Mouse (Mus musculus) T-helper 2 cell (primary cell): ENCODE results near the gene Fmnl1.

ENCODE experiments used
- in situ Hi-C: fragments of 300-600 bp; cut with MboI, MseI; formaldehyde crosslinking; loops from one replicate; pipeline ENCODE4 v1.15.1; 2025; ENCODE audit warnings: high pct_unique_total_duplicates

Fmnl1 gene

GRCm38 (mm10) chr11:103170494-103171285 is at the start of gene Fmnl1:
Fmnl1 (plus strand) TSS chr11:103171107.
- in situ Hi-C loops: loop anchor here (5.0 kb wide), 1 partner anchor 157 kb away; no protein-coding TSS in a partner anchor

- in situ Hi-C loops: no loop called here
Measured at GRCm38 (mm10) chr11:103131701-103132575, 39.0 kb upstream of the Fmnl1 start, which contains the start of gene Hexim2. Hexim2 (plus strand) TSS chr11:103132429.

DNA sequence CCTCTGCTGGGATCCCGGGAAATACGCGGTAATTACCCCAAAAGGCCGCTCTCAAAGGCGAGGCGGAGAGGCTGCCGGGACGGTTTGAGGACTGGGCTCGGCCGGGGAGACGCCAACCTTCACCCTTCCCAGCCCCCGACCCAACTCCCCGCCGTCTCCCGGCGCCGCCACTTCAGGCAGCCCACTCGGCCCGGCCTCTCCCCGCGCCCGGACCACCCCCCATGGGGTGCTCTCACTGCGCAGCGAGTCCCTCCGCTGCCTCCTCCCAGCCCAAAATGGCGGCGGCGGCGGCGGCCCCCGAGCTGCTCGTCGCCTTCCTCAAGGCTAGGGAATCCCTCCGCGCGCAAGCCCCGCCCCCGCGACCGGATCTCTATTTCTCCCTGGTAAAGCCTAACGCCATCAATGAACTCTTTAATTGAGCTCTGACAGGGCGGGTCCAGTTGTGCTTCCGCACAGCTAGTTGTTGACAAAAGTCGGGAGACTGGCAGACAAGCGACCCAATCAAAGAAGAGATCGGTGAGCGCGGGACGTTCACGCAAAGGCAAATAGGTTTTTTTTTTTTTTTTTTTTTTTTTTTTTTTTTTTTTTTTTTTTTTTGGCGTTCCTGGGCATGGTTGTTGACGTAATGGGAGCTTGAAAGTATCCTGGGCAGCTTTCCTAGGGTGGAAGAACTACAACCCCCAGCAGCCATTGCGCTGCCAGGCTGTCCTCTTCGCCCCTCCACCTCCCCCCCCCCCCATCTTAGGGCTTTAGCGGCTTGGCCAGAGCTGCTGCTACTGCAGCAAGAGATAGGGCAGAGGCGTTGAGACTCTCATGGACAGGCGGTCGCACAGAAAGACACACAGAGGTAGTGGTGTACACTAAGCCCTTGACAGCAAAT is 38.1 kb upstream of the Fmnl1 start:
- in situ Hi-C loops: no loop called here

DNA sequence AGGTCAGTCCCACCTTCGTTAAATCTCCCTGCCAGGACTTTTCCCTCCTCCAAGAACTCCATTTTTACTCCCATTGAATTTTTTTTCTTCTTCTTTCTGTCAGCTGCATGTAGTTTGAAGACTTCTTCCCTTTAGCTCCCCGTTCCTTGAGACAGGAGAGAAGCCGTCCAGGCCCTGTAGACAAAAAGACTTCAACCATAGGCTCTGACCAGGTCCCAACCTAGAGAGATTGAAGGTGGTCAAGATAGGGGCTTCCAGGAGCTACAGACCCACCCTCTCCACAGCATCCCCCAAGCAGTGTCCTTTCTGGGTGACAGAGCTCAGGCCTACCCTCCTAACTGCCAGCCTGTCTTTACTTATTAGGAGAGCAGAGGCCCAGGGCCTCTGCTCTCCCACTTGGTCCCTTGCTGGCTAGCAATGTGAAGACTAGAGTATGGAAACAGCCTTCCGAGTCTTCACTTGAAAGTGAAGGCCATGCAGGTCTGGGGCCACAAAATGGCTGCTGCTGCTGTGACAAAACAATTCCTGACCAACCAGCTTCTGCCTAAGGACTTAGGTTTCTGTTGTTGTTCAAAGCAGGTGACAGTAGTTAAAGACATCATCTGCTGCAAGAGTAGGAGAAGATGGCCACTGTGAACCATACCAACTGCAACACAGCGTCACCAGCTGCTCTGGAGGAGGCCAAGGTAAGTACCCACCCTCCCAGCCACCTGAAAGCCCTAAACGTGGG is 37.3 kb upstream of the Fmnl1 start:
- in situ Hi-C loops: no loop called here

- in situ Hi-C loops: no loop called here
Measured at GRCm38 (mm10) chr11:103134221-103134620, 36.7 kb upstream of the Fmnl1 start.

- in situ Hi-C loops: no loop called here
Measured at GRCm38 (mm10) chr11:103136039-103136577, 34.8 kb upstream of the Fmnl1 start.

DNA sequence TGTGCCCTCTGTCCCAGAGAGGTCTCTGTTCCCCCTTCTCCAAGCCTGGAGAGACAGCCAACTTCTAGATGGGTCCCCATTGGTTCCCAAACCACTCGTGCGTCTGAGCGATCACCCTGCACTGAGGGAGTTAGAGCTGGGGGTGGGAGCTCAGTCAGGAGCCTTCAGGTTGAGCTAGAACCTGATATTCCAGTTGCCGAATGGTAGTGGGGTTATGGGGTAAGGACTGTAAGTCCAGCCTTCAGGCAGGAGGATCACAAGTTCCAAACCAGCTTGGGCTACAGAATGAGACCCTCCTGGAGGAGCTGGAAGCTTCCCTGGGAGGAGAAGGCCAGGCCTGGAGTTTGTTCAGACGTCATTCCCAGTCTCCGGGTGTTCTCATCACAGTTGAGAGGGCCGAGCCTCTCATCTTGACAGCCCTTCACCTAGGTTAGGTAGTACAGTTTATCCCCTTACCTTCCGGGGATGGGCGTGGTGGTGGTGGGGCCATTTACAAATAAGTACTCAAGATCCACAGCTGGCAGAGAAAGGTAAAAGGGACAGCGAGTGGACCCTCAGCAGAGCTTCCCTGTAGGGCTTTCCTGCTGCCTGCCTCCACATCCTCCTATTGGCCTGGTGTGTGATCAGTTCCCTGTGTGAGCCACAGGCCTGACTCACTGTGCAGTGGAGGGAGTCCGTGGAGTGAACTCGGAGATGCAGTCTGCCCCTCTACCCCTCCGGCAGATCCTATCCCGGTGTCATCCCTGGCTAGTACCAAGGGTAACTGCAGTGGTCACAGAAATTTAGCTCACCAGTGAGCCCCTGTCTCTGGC is 30.8 kb upstream of the Fmnl1 start:
- in situ Hi-C loops: no loop called here

- in situ Hi-C loops: no loop called here
Measured at GRCm38 (mm10) chr11:103140763-103141100, 30.2 kb upstream of the Fmnl1 start.

- in situ Hi-C loops: no loop called here
Measured at GRCm38 (mm10) chr11:103141101-103141943, 29.6 kb upstream of the Fmnl1 start.

- in situ Hi-C loops: no loop called here
Measured at GRCm38 (mm10) chr11:103141944-103142255, 29.0 kb upstream of the Fmnl1 start.

GRCm38 (mm10) chr11:103142441-103143182 is 28.3 kb upstream of the Fmnl1 start:
- in situ Hi-C loops: no loop called here

DNA sequence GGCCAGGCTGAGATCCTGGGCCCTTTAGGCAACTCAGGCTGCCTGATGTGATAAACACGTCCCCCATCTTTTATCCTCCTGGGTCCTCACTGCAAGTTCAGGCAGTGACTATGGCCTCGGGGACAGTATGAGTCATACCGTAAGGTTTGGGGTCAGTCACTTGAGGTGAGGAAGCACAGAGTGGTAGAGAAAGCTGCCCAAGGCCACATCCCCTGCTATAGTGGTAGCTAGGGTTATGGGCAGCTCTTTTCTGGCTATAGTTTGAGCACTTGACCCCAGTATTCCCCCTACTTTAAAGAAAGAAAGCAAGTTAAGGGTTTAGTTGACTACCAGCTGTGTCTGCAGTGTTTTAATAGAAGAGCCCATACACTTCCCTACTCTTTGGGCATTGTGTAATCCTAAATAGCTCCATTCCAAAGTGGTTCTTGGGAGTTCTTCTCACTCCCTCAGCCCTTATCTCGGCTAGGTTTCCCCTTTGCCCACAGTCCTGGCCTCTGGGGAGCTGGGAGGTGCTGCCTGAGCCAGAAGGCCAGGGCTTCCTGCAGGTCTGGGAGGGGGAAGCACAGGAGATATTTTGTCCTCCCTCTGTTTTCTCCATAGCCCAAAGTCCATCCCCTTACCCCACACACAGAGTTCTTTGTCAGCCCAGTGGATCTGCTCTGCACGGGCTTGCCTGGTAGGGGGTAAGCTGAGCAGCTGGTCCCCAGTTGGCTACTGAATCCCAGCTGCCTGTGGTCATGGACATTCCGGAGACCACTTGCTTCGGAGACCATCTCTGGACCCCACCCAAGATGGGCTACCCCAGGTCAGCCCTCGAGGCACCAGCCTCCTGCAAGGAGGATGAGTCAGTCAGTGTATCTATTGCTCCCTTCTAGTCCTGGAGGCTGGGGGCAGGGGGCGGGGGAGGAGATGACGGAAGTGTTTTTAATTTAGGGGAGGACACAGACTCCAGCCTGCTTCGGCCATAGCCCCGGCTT is 26.3 kb upstream of the Fmnl1 start:
- in situ Hi-C loops: no loop called here

DNA sequence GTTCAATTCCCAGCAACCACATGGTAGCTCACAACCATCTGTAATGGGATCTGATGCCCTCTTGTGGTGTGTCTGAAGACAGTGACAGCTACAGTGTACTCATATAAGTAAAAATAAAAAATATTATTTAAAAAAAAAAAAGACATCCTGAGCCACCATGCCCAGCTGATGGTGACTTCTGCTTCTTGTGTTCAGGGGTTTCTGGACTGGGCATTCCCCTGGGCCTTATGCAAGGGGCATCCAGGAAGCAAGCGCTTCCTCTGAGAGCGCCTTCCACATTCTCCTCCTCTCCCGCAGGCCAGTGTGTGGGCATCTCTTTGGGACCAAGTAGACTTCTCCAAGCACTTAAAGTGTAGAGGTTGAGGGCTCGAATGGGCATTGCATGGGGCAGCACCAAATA is 24.5 kb upstream of the Fmnl1 start:
- in situ Hi-C loops: no loop called here

GRCm38 (mm10) chr11:103147766-103148165 is 23.1 kb upstream of the Fmnl1 start:
- in situ Hi-C loops: no loop called here

DNA sequence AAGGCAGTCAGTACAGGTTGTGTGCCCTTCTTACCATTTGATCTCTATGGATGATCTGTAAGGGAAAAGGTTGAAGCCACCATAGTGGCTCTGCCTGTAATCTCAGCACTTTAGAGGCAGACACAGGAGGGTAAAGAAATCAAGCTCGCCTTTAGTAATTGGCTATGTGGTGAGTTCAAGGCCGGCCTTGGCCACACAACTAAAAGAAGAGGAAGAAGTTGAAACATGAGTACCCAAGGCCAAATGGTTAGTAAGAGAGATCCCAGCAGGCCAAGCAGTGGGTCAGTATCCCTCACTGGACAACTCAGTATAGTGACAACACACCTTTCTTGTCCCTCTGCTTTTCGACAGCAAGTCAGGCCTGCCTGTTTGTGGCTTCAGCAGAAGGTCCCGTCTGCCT is 21.1 kb upstream of the Fmnl1 start:
- in situ Hi-C loops: no loop called here

- in situ Hi-C loops: loop anchor here (5.0 kb wide), 1 partner anchor 57 kb away; the partner anchor contains the start of genes Acbd4 and Plcd3
Measured at GRCm38 (mm10) chr11:103158621-103159478, 12.1 kb upstream of the Fmnl1 start.
